Mouse (Mus musculus): ENCODE data around the gene Fads3. TPM values are rescaled to one million over a fixed set of nuclear protein-coding genes. Genes with fewer than 3 reads are reported as not detected.

Gene Fads3
- polyA plus RNA-seq (2012; rRNA removed), result 8.3 and 14.5 TPM in 2 replicates

DNA sequence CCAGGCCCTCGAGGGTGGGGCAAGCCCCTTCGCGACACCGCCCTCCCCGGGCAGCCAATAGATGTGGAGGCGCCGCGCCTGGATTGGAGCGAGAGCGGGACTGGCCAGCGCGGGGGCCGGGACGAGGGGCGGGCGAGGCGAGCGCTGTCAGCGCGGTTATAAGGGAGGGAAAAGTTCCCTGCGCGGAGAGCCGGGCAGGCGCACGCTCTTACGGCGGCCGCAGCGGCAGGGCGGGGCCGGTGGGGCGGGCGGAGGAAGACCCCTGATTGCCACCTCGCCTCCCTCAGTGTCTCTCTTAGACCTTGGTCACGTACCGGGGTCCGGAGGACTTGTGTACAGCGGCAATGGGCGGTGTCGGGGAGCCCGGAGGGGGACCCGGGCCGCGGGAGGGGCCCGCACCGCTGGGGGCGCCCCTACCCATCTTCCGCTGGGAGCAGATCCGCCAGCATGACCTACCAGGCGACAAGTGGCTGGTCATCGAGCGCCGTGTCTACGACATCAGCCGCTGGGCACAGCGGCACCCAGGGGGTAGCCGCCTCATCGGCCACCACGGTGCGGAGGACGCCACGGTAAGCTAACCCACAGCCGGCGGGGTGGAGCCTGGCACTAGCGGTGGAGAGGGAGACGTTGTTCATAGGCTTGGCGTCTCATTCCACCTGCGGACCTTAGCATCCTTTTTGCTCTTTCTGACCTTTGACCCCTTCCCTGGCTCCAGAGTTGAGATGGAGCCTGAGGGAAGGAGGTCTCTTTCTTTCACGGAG is at the start of gene Fads3:
Fads3 (plus strand) TSS at position 182 of the 761 bp plus-strand sequence.

DNA sequence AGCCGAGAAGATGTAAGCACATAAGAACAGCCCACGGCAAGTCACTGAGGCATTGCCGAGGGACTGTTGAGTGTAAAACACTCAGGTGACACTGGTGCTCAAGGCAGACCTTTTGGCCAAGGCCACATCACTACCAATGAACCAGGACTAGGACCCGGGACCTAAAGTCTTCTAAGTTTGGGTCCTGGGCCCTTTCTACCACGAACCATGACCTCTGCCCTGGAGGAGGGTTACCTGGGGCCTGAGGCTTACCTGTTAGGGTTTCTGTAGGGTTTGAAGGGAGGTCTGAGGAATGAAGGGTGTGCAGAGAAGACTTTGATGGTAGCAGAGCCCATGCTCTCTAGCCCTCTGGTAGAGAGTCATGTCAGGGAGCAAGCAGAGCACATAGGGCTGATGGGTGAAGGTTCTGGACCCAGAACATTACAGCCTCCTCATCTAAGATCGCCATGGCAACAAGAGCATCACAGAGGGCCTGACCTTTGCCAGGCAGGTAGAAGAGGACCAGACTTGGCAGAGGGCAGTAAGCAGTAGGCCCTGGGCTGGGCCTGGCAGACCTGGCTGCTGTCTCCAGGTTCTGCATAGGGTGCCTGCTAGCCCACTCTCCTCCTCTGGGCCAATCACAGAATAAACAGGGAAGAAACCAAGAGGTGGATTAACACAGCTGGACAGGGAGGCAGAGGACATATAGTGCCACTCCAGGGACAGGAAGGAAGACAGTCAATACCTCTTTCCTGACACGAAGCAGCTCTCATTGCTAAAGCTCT is 40.0 kb upstream of the Fads3 start, which contains the start of the genes Best1 and Rab3il1:
Best1 (minus strand) TSS at position 428 of the 764 bp plus-strand sequence.
Rab3il1 (plus strand) TSS at position 464 of the 764 bp plus-strand sequence.

GRCm38 (mm10) chr19:10101341-10102053 is 60.1 kb downstream of the Fads3 start, which contains the start of gene Fads2:
Fads2 (minus strand) TSS chr19:10101746.

Other genes with a start within 250 kb of the Fads3 start
- gene Scgb2a2, start 194.0 kb upstream of the Fads3 start, polyA plus RNA-seq (2012; rRNA removed), result not detected in 2 replicates
- gene Incenp, start 142.0 kb upstream of the Fads3 start, polyA plus RNA-seq (2012; rRNA removed), result 91.4 and 139 TPM in 2 replicates
- gene Fth1, start 61.0 kb upstream of the Fads3 start, polyA plus RNA-seq (2012; rRNA removed), result 799 and 1,094 TPM in 2 replicates
- 0.52 and 1.3 TPM in 2 replicates for gene Best1, start 39.9 kb upstream of the Fads3 start, polyA plus RNA-seq (2012; rRNA removed)
- gene Rab3il1, start 39.9 kb upstream of the Fads3 start, polyA plus RNA-seq (2012; rRNA removed), result 30.2 and 36.5 TPM in 2 replicates
- gene Fads2, start 60.2 kb downstream of the Fads3 start, polyA plus RNA-seq (2012; rRNA removed), result 136 and 152 TPM in 2 replicates
- 84.5 and 118 TPM in 2 replicates for gene Fads1, start 141.3 kb downstream of the Fads3 start, polyA plus RNA-seq (2012; rRNA removed)
- 40.6 and 157 TPM in 2 replicates for gene Tmem258, start 162.4 kb downstream of the Fads3 start, polyA plus RNA-seq (2012; rRNA removed)
- 71.8 and 99.2 TPM in 2 replicates for gene Fen1, start 162.6 kb downstream of the Fads3 start, polyA plus RNA-seq (2012; rRNA removed)
- gene Myrf, start 199.2 kb downstream of the Fads3 start, polyA plus RNA-seq (2012; rRNA removed), result 5.2 and 15.0 TPM in 2 replicates

Data from central nervous system, embryonic 11.5 days (tissue).